Comparison of ENCODE assay signal across 12 mouse cellular contexts in the genomic region with DNA sequence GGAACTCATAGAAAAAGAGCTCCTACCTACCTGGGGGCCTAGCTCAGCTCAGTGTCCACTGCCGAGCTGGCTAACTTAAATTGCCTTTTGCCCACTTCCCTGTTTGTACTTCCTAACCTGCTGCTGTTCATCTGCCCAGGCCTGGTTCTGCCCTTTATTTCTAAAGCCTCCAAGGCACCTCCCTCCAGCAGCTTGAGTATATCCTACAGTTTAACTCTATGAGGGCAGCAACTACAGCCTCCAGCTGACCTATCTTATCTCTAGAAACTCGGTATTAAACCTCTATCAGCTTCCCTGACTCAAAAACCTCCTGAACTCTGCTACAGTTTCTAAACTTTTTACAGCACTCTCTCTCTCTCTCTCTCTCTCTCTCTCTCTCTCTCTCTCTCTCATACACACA.
"Had no signal": no experiment of that assay in that cellular context is flagged by ENCODE, and none has a peak within 500 bp of the region (broad histone marks: within the 10 kb centered on the region; RNA-seq: fewer than 3 reads in every experiment).

No protein-coding gene starts in this region.

- H3K27me3 ChIP-seq: limb, embryonic 13.5 days had no signal

- DNase-seq: kidney, adult 18-20 months; kidney, postnatal 36 days; left cerebral cortex, postnatal 4 days; lung, postnatal 10 days; right cerebral cortex, postnatal 14 days; thymus, adult 2 months; thymus, postnatal 25 days had no signal

- H3K9ac ChIP-seq: limb, embryonic 13.5 days; liver, embryonic 14.5 days; midbrain, embryonic 12.5 days had no signal

- H3K27ac ChIP-seq: kidney, postnatal 0 days; layer of hippocampus, adult 2 months; limb, embryonic 13.5 days; liver, embryonic 14.5 days; midbrain, embryonic 12.5 days had no signal

- H3K36me3 ChIP-seq: limb, embryonic 13.5 days; midbrain, embryonic 12.5 days had no signal

- H3K4me3 ChIP-seq: layer of hippocampus, adult 2 months; limb, embryonic 13.5 days; midbrain, embryonic 12.5 days had no signal

- H3K4me2 ChIP-seq: limb, embryonic 13.5 days; midbrain, embryonic 12.5 days had no signal
